In the genomic region with DNA sequence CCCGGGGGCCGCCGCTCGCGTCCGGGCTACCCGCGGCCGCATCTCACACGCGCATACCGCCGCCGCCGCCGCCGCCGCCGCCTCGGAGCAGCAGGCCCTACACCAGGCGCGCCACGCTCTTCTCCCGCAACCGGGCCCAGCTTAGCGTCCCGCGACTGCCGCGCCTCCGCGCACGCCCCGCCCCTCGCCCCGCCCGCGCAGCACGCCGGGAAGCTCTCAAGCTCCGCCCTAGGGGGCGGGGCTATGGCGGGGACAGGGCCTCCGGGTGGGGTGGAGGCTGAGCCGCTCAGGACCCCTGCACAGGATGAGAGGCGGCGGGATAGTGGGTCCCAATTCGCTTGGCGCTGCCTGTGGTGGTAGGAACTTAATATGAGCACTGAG, we compare ENCODE assay signal across 8 mouse cellular contexts. TPM values are rescaled to one million over a fixed set of nuclear protein-coding genes. Genes with fewer than 3 reads are reported as not detected.
DNase-seq lines count a peak whose midpoint lies in the region; ATAC-seq and TF ChIP-seq lines count a peak whose summit lies in the region.

No protein-coding gene starts in this region.

- 0 out of 2 replicates have a peak, but pooled peaks cover 2% of the 10 kb centered on the region for H3K4me1 ChIP-seq in forebrain, embryonic 16.5 days (replicated peaks; ENCODE audit: control insufficient read depth, insufficient read depth, low read length)
- peaks cover 3% of the 10 kb centered on the region for H3K4me1 ChIP-seq in lung, adult 2 months (ENCODE audit: control insufficient read depth, insufficient read depth, low read length)
- H3K4me1 ChIP-seq in neural tube, embryonic 15.5 days: peaks cover 5% of the 10 kb centered on the region; the same call in 1 of the 2 replicates

- H3K27me3 ChIP-seq in forebrain, embryonic 16.5 days (replicated peaks; ENCODE audit: control insufficient read depth, insufficient read depth, low read length): no peaks in the 10 kb centered on the region
- H3K27me3 ChIP-seq in neural tube, embryonic 15.5 days (replicated peaks): no peaks in the 10 kb centered on the region

- DNase-seq in MEL-GATA-1-ER (ENCODE audit: extremely low read depth, low read depth): peak; percentile 43
- DNase-seq in cerebellum, adult 18-20 months: peak; percentile 90 to 98
- DNase-seq in heart, postnatal 36 days: peak; percentile 90 to 91
- DNase-seq in layer of hippocampus, adult 18-20 months (ENCODE audit: low spot score in 2 of 2): peak; percentile 87 to 91
- peak; percentile 85 for DNase-seq in lung, adult 2 months
- DNase-seq in thymus, adult 18-20 months: peak; percentile 80 to 82

- peak overlapping the region; percentile 88 for H3K27ac ChIP-seq in forebrain, embryonic 16.5 days (ENCODE audit: low read length)
- H3K27ac ChIP-seq in neural tube, embryonic 15.5 days (replicated peaks): peak overlapping the region; percentile 85

- TF ChIP-seq CTCF in lung, adult 2 months (IDR thresholded peaks at IDR 0.05; ENCODE audit: insufficient read depth, low read length): no peak

- H3K4me2 ChIP-seq in forebrain, embryonic 16.5 days (ENCODE audit: low read length): peak overlapping the region; percentile 79
- peak overlapping the region; percentile 75 for H3K4me2 ChIP-seq in neural tube, embryonic 15.5 days

- WGBS in forebrain, embryonic 16.5 days: 0% methylated on average over 41 of the region's 49 CpGs
- WGBS in lung, adult 2 months: 0% methylated on average over 49 of the region's 49 CpGs
- WGBS in neural tube, embryonic 15.5 days: 0% methylated on average over 29 of the region's 49 CpGs

- ATAC-seq in forebrain, embryonic 16.5 days: peak; percentile 96
- ATAC-seq in neural tube, embryonic 15.5 days (ENCODE audit: low FRiP score): peak; percentile 96

- peak overlapping the region; percentile 96 for H3K4me3 ChIP-seq in forebrain, embryonic 16.5 days (replicated peaks; ENCODE audit: low read length)
- peak overlapping the region; percentile 71 for H3K4me3 ChIP-seq in lung, adult 2 months (replicated peaks; ENCODE audit: extremely low read depth, low read depth, low read length)
- H3K4me3 ChIP-seq in neural tube, embryonic 15.5 days (replicated peaks): peak overlapping the region; percentile 94

- no peaks in the 10 kb centered on the region for H3K36me3 ChIP-seq in forebrain, embryonic 16.5 days (ENCODE audit: control insufficient read depth, insufficient read depth)
- no peaks in the 10 kb centered on the region for H3K36me3 ChIP-seq in neural tube, embryonic 15.5 days

- peak overlapping the region; percentile 75 for H3K9ac ChIP-seq in forebrain, embryonic 16.5 days (replicated peaks; ENCODE audit: low read depth, low read length)
- H3K9ac ChIP-seq in neural tube, embryonic 15.5 days (replicated peaks): peak overlapping the region; percentile 71

- peak; percentile 56; the same call in 1 of the 2 replicates for TF ChIP-seq POLR2A in lung, adult 2 months (IDR thresholded peaks at IDR 0.05; ENCODE audit: borderline replicate concordance, extremely low read depth, low read depth, low read length)

- intact Hi-C loops in heart, postnatal 36 days (cut with DNase I): no loop called here

- H3K9me3 ChIP-seq in forebrain, embryonic 16.5 days (ENCODE audit: control insufficient read depth, low read length): no peaks in the 10 kb centered on the region
- H3K9me3 ChIP-seq in neural tube, embryonic 15.5 days (replicated peaks): no peaks in the 10 kb centered on the region

RNA-seq across cellular contexts. Expression of a gene that starts 4.0 kb away (rescaled TPM):
- 35.9 and 43.9 TPM in 2 replicates for polyA plus RNA-seq in forebrain, embryonic 16.5 days (2015; fragmentation: Nextera tagmentation; extraction: Ambion mirVana)
- total RNA-seq in heart, postnatal 36 days (2021): 10 to 100 TPM; 20.1 to 22.2 TPM
- 10 to 100 TPM; 40.4 to 41.5 TPM for total RNA-seq in layer of hippocampus, adult 18-20 months (2021)
- 8.1 and 12.1 TPM in 2 replicates for polyA plus RNA-seq in lung, adult 2 months (2012; rRNA removed)
- polyA plus RNA-seq in neural tube, embryonic 15.5 days (2015; fragmentation: Nextera tagmentation; extraction: Ambion mirVana): 38.7 and 38.8 TPM in 2 replicates

Comparison
In these comparisons a context has a peak if more than half of its experiments do, and no peak if none do; other contexts are left out.
1. Peak in every context shown above with its lines: DNase-seq, ATAC-seq, H3K4me3 ChIP-seq and H3K27ac ChIP-seq.
2. DNase-seq: peak in every context shown above with its lines; median percentile 94 in cerebellum, adult 18-20 months; 90 in heart, postnatal 36 days; 89 in layer of hippocampus, adult 18-20 months; 85 in lung, adult 2 months; 81 in thymus, adult 18-20 months; 43 in MEL-GATA-1-ER.